Comparison of ENCODE assay signal across 9 mouse cellular contexts in the genomic region with DNA sequence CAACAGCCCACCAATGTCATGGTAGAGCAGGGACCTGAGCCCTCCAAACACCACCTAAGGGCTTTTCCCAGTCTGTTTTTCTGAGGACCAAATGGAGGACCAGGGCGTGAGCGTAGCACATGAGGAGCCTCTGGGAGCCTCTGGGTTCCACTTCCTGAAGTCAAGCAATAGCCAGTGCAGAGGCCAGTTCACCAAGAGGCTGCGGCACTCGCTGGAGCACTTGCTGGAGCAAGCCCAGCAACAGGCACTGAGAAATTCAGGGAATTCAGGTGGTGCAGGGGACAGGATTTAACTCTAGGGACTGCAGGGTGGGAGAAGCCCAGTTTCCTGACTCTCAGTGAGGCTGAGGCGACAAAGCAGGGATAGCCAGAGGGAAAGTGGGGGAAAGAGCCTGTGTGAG. TPM values are rescaled to one million over a fixed set of nuclear protein-coding genes. Genes with fewer than 3 reads are reported as not detected.
DNase-seq lines count a peak whose midpoint lies in the region; ATAC-seq and TF ChIP-seq lines count a peak whose summit lies in the region.
"Had no signal": no experiment of that assay in that cellular context is flagged by ENCODE, and none has a peak within 500 bp of the region (broad histone marks: within the 10 kb centered on the region; RNA-seq: fewer than 3 reads in every experiment).

No protein-coding gene starts in this region.

- ATAC-seq in hindbrain, embryonic 15.5 days (ENCODE audit: low FRiP score, low read depth) = no peak
- ATAC-seq in hindbrain, embryonic 11.5 days (ENCODE audit: low FRiP score) = no peak
- ATAC-seq in kidney, postnatal 0 days (replicated peaks; ENCODE audit: low FRiP score, low read depth) = no peak
- peak; percentile 14; the same call in 1 of the 2 replicates for ATAC-seq in stomach, postnatal 0 days (ENCODE audit: low FRiP score, low TSS enrichment)

- 73% methylated on average over 5 of the region's 5 CpGs for WGBS in hindbrain, embryonic 15.5 days
- 67% methylated on average over 5 of the region's 5 CpGs for WGBS in hindbrain, embryonic 11.5 days
- 55% methylated on average over 5 of the region's 5 CpGs for WGBS in kidney, postnatal 0 days
- WGBS in stomach, postnatal 0 days = 52% methylated on average over 5 of the region's 5 CpGs

- H3K9ac ChIP-seq in hindbrain, embryonic 15.5 days = no peak overlapping the region
- H3K9ac ChIP-seq in hindbrain, embryonic 11.5 days (ENCODE audit: low read depth, low read length) = no peak overlapping the region
- H3K9ac ChIP-seq in kidney, postnatal 0 days (ENCODE audit: low read depth, low read length) = no peak overlapping the region
- H3K9ac ChIP-seq in stomach, postnatal 0 days (ENCODE audit: low read length) = peak overlapping the region; percentile 27

- 0 out of 2 replicates have a peak, but pooled peaks cover 5% of the 10 kb centered on the region for H3K4me1 ChIP-seq in hindbrain, embryonic 15.5 days (replicated peaks)
- 0 out of 2 replicates have a peak, but pooled peaks cover 2% of the 10 kb centered on the region for H3K4me1 ChIP-seq in hindbrain, embryonic 11.5 days (replicated peaks; ENCODE audit: control insufficient read depth, insufficient read depth, low read length)
- H3K4me1 ChIP-seq in testis, adult 2 months (ENCODE audit: control insufficient read depth, insufficient read depth, low read length) = peaks cover 2% of the 10 kb centered on the region
- H3K4me1 ChIP-seq in kidney, postnatal 0 days (replicated peaks; ENCODE audit: insufficient read depth, low read length) = peaks cover 30% of the 10 kb centered on the region; the same call in 1 of the 2 replicates
- H3K4me1 ChIP-seq in stomach, postnatal 0 days (replicated peaks; ENCODE audit: control insufficient read depth, insufficient read depth) = peaks cover 19% of the 10 kb centered on the region

- DNase-seq in hindbrain, embryonic 11.5 days (ENCODE audit: low spot score) = no peak
- no peak for DNase-seq in testis, postnatal 14 days (ENCODE audit: low spot score)
- DNase-seq in kidney, postnatal 0 days (ENCODE audit: low spot score) = no peak
- no peak for DNase-seq in stomach, postnatal 0 days (ENCODE audit: low spot score)
- DNase-seq in spleen, adult 12 weeks (ENCODE audit: low spot score) = no peak
- DNase-seq in cerebellum, postnatal 25 days = no peak

- H3K27ac ChIP-seq in hindbrain, embryonic 15.5 days (replicated peaks) = peak overlapping the region; percentile 42; the same call in 1 of the 2 replicates
- no peak overlapping the region for H3K27ac ChIP-seq in hindbrain, embryonic 11.5 days (ENCODE audit: low read depth, low read length)
- H3K27ac ChIP-seq in testis, adult 2 months (ENCODE audit: control insufficient read depth, insufficient read depth, low read depth, low read length) = peak overlapping the region; percentile 14; the same call in 1 of the 2 replicates
- peak overlapping the region; percentile 72 for H3K27ac ChIP-seq in kidney, postnatal 0 days
- H3K27ac ChIP-seq in stomach, postnatal 0 days (replicated peaks) = peak overlapping the region; percentile 94
- H3K27ac ChIP-seq: macrophage had no signal

- TF ChIP-seq POLR2A in testis, adult 2 months (IDR thresholded peaks at IDR 0.05; ENCODE audit: control insufficient read depth, low read depth, low read length) = no peak

- H3K9me3 ChIP-seq in hindbrain, embryonic 15.5 days = no peaks in the 10 kb centered on the region
- H3K9me3 ChIP-seq in hindbrain, embryonic 11.5 days (ENCODE audit: control insufficient read depth, low read length) = no peaks in the 10 kb centered on the region
- H3K9me3 ChIP-seq in kidney, postnatal 0 days (replicated peaks; ENCODE audit: low read length) = no peaks in the 10 kb centered on the region
- no peaks in the 10 kb centered on the region for H3K9me3 ChIP-seq in stomach, postnatal 0 days (ENCODE audit: control insufficient read depth, low read length)

- no peak for TF ChIP-seq CTCF in testis, adult 2 months (IDR thresholded peaks at IDR 0.05; ENCODE audit: control insufficient read depth, insufficient read depth, insufficient replicate concordance, low read depth, low read length)
- TF ChIP-seq CTCF in kidney, postnatal 0 days (IDR thresholded peaks at IDR 0.05; ENCODE audit: low read depth) = no peak
- TF ChIP-seq CTCF in stomach, postnatal 0 days (IDR thresholded peaks at IDR 0.05; ENCODE audit: low read depth) = no peak

- no peaks in the 10 kb centered on the region for H3K27me3 ChIP-seq in hindbrain, embryonic 15.5 days
- H3K27me3 ChIP-seq in hindbrain, embryonic 11.5 days (ENCODE audit: control insufficient read depth, insufficient read depth, low read length) = no peaks in the 10 kb centered on the region
- H3K27me3 ChIP-seq in testis, adult 2 months (ENCODE audit: control insufficient read depth, insufficient read depth, low read length) = no peaks in the 10 kb centered on the region
- H3K27me3 ChIP-seq in kidney, postnatal 0 days (ENCODE audit: insufficient read depth, low read length) = no peaks in the 10 kb centered on the region
- no peaks in the 10 kb centered on the region for H3K27me3 ChIP-seq in stomach, postnatal 0 days (ENCODE audit: control insufficient read depth, insufficient read depth, low read length)

- H3K36me3 ChIP-seq in hindbrain, embryonic 15.5 days = peaks cover 26% of the 10 kb centered on the region
- 0 out of 2 replicates have a peak, but pooled peaks cover 5% of the 10 kb centered on the region for H3K36me3 ChIP-seq in hindbrain, embryonic 11.5 days (ENCODE audit: control insufficient read depth, insufficient read depth, low read length)
- H3K36me3 ChIP-seq in testis, adult 2 months (ENCODE audit: control insufficient read depth, insufficient read depth, low read length) = no peaks in the 10 kb centered on the region
- peaks cover 20% of the 10 kb centered on the region for H3K36me3 ChIP-seq in kidney, postnatal 0 days (ENCODE audit: insufficient read depth, low read length)
- H3K36me3 ChIP-seq in stomach, postnatal 0 days (ENCODE audit: control insufficient read depth, insufficient read depth, low read length) = no peaks in the 10 kb centered on the region; the same call in 1 of the 2 replicates

- no peak overlapping the region for H3K4me3 ChIP-seq in hindbrain, embryonic 15.5 days
- H3K4me3 ChIP-seq in hindbrain, embryonic 11.5 days (ENCODE audit: low read depth, low read length) = no peak overlapping the region
- H3K4me3 ChIP-seq in testis, adult 2 months (ENCODE audit: control insufficient read depth, low read depth, low read length) = no peak overlapping the region
- H3K4me3 ChIP-seq in kidney, postnatal 0 days (replicated peaks; ENCODE audit: low read depth, low read length) = no peak overlapping the region
- H3K4me3 ChIP-seq in stomach, postnatal 0 days (ENCODE audit: low read depth, low read length) = no peak overlapping the region

- TF ChIP-seq EP300 in stomach, postnatal 0 days (optimal IDR thresholded peaks at IDR 0.05) = no peak

- H3K4me2 ChIP-seq in hindbrain, embryonic 15.5 days = no peak overlapping the region
- H3K4me2 ChIP-seq in hindbrain, embryonic 11.5 days (replicated peaks; ENCODE audit: low read depth, low read length) = no peak overlapping the region
- H3K4me2 ChIP-seq in kidney, postnatal 0 days (ENCODE audit: low read length) = 0 out of 2 replicates have a peak overlapping the region, but pooled peaks have one; percentile 15
- no peak overlapping the region for H3K4me2 ChIP-seq in stomach, postnatal 0 days (replicated peaks; ENCODE audit: low read depth)

RNA-seq across cellular contexts. Expression of a gene that starts 10.5 kb away (rescaled TPM):
- 12.4 and 15.0 TPM in 2 replicates for polyA plus RNA-seq in hindbrain, embryonic 15.5 days (2015; fragmentation: Nextera tagmentation; extraction: Ambion mirVana)
- polyA plus RNA-seq in hindbrain, embryonic 11.5 days (2014; fragmentation: Nextera tagmentation; extraction: Ambion mirVana) = 5.3 and 7.2 TPM in 2 replicates
- polyA plus RNA-seq in testis, adult 2 months (2012; rRNA removed) = 75.8 and 85.0 TPM in 2 replicates
- polyA plus RNA-seq in kidney, postnatal 0 days (2015; fragmentation: Nextera tagmentation; extraction: Ambion mirVana) = 5.9 and 6.6 TPM in 2 replicates
- polyA plus RNA-seq in stomach, postnatal 0 days (2015; fragmentation: Nextera tagmentation; extraction: Ambion mirVana) = 7.0 and 7.8 TPM in 2 replicates

RNA-seq across cellular contexts. Expression of a gene that starts 23.2 kb away (rescaled TPM):
- polyA plus RNA-seq in hindbrain, embryonic 15.5 days (2015; fragmentation: Nextera tagmentation; extraction: Ambion mirVana) = 167 and 177 TPM in 2 replicates
- polyA plus RNA-seq in hindbrain, embryonic 11.5 days (2014; fragmentation: Nextera tagmentation; extraction: Ambion mirVana) = 226 and 241 TPM in 2 replicates
- 110 and 117 TPM in 2 replicates for polyA plus RNA-seq in testis, adult 2 months (2012; rRNA removed)
- 199 and 218 TPM in 2 replicates for polyA plus RNA-seq in kidney, postnatal 0 days (2015; fragmentation: Nextera tagmentation; extraction: Ambion mirVana)
- 132 and 135 TPM in 2 replicates for polyA plus RNA-seq in stomach, postnatal 0 days (2015; fragmentation: Nextera tagmentation; extraction: Ambion mirVana)

RNA-seq across cellular contexts. Expression of a gene that starts 35.5 kb away (rescaled TPM):
- 56.0 and 59.7 TPM in 2 replicates for polyA plus RNA-seq in hindbrain, embryonic 15.5 days (2015; fragmentation: Nextera tagmentation; extraction: Ambion mirVana)
- 56.3 and 59.7 TPM in 2 replicates for polyA plus RNA-seq in hindbrain, embryonic 11.5 days (2014; fragmentation: Nextera tagmentation; extraction: Ambion mirVana)
- 292 and 336 TPM in 2 replicates for polyA plus RNA-seq in testis, adult 2 months (2012; rRNA removed)
- polyA plus RNA-seq in kidney, postnatal 0 days (2015; fragmentation: Nextera tagmentation; extraction: Ambion mirVana) = 42.5 and 42.6 TPM in 2 replicates
- polyA plus RNA-seq in stomach, postnatal 0 days (2015; fragmentation: Nextera tagmentation; extraction: Ambion mirVana) = 27.1 and 28.0 TPM in 2 replicates

RNA-seq across cellular contexts. Expression of a gene that starts 42.6 kb away (rescaled TPM):
- polyA plus RNA-seq in hindbrain, embryonic 15.5 days (2015; fragmentation: Nextera tagmentation; extraction: Ambion mirVana) = 253 and 258 TPM in 2 replicates
- polyA plus RNA-seq in hindbrain, embryonic 11.5 days (2014; fragmentation: Nextera tagmentation; extraction: Ambion mirVana) = 336 and 363 TPM in 2 replicates
- 41.1 and 42.2 TPM in 2 replicates for polyA plus RNA-seq in testis, adult 2 months (2012; rRNA removed)
- polyA plus RNA-seq in kidney, postnatal 0 days (2015; fragmentation: Nextera tagmentation; extraction: Ambion mirVana) = 314 and 321 TPM in 2 replicates
- 308 and 320 TPM in 2 replicates for polyA plus RNA-seq in stomach, postnatal 0 days (2015; fragmentation: Nextera tagmentation; extraction: Ambion mirVana)

RNA-seq across cellular contexts. Expression of a gene that starts 42.8 kb away (rescaled TPM):
- 17.2 and 22.0 TPM in 2 replicates for polyA plus RNA-seq in hindbrain, embryonic 15.5 days (2015; fragmentation: Nextera tagmentation; extraction: Ambion mirVana)
- polyA plus RNA-seq in hindbrain, embryonic 11.5 days (2014; fragmentation: Nextera tagmentation; extraction: Ambion mirVana) = 13.5 and 15.0 TPM in 2 replicates
- polyA plus RNA-seq in testis, adult 2 months (2012; rRNA removed) = 115 and 133 TPM in 2 replicates
- polyA plus RNA-seq in kidney, postnatal 0 days (2015; fragmentation: Nextera tagmentation; extraction: Ambion mirVana) = 12.9 and 15.2 TPM in 2 replicates
- 6.4 and 7.9 TPM in 2 replicates for polyA plus RNA-seq in stomach, postnatal 0 days (2015; fragmentation: Nextera tagmentation; extraction: Ambion mirVana)
